Mouse (Mus musculus) right cerebral cortex, adult 18-20 months (tissue): ENCODE data around the gene Scnn1b.

Experiments used
- DNase-seq: peaks from one replicate; pipeline ENCODE4 v3.0.0; 2022; ENCODE audit warnings: mixed read lengths

The Scnn1b gene

GRCm38 (mm10) chr7:121924361-121924760, 59.5 kb downstream of the Scnn1b start:
- DNase-seq, result no peak

GRCm38 (mm10) chr7:121927882-121928281, 63.0 kb downstream of the Scnn1b start:
- DNase-seq, result no peak

- no peak for DNase-seq
Measured at GRCm38 (mm10) chr7:121931246-121931645, 66.4 kb downstream of the Scnn1b start.

GRCm38 (mm10) chr7:121933675-121934074, 68.8 kb downstream of the Scnn1b start:
- no peak for DNase-seq

- DNase-seq, result no peak
Measured at GRCm38 (mm10) chr7:121934346-121934745, 69.5 kb downstream of the Scnn1b start.

- no peak for DNase-seq
Measured at GRCm38 (mm10) chr7:121935906-121936794, 71.3 kb downstream of the Scnn1b start.

GRCm38 (mm10) chr7:121936861-121937630, 72.2 kb downstream of the Scnn1b start:
- peak; percentile 18 for DNase-seq

- no peak for DNase-seq
Measured at GRCm38 (mm10) chr7:121938124-121938891, 73.5 kb downstream of the Scnn1b start.

- no peak for DNase-seq
Measured at GRCm38 (mm10) chr7:121939244-121939643, 74.4 kb downstream of the Scnn1b start.

- peak; percentile 81 for DNase-seq
Measured at GRCm38 (mm10) chr7:121939729-121940128, 74.9 kb downstream of the Scnn1b start.

GRCm38 (mm10) chr7:121941016-121941415, 76.2 kb downstream of the Scnn1b start:
- DNase-seq, result no peak

GRCm38 (mm10) chr7:121941640-121942039, 76.8 kb downstream of the Scnn1b start:
- no peak for DNase-seq

GRCm38 (mm10) chr7:121942371-121942770, 77.5 kb downstream of the Scnn1b start:
- DNase-seq, result no peak

GRCm38 (mm10) chr7:121946196-121946595, 81.4 kb downstream of the Scnn1b start:
- DNase-seq, result no peak

GRCm38 (mm10) chr7:121947513-121947912, 82.7 kb downstream of the Scnn1b start:
- DNase-seq, result no peak

- no peak for DNase-seq
Measured at GRCm38 (mm10) chr7:121954891-121955669, 90.2 kb downstream of the Scnn1b start.

- no peak for DNase-seq
Measured at GRCm38 (mm10) chr7:121955802-121956201, 91.0 kb downstream of the Scnn1b start.

- no peak for DNase-seq
Measured at GRCm38 (mm10) chr7:121961913-121962570, 97.2 kb downstream of the Scnn1b start.

- no peak for DNase-seq
Measured at GRCm38 (mm10) chr7:121962571-121962959, 97.7 kb downstream of the Scnn1b start.

GRCm38 (mm10) chr7:121963883-121964398, 99.1 kb downstream of the Scnn1b start:
- DNase-seq, result peak; percentile 65

GRCm38 (mm10) chr7:121966169-121966568, 101.3 kb downstream of the Scnn1b start:
- no peak for DNase-seq
